Mouse (Mus musculus): ENCODE data around the gene Ank3. TPM values are rescaled to one million over a fixed set of nuclear protein-coding genes. Genes with fewer than 3 reads are reported as not detected.

Ank3 gene
- polyA plus RNA-seq, 1 experiment from 2014 or later = 76.6 TPM

DNA sequence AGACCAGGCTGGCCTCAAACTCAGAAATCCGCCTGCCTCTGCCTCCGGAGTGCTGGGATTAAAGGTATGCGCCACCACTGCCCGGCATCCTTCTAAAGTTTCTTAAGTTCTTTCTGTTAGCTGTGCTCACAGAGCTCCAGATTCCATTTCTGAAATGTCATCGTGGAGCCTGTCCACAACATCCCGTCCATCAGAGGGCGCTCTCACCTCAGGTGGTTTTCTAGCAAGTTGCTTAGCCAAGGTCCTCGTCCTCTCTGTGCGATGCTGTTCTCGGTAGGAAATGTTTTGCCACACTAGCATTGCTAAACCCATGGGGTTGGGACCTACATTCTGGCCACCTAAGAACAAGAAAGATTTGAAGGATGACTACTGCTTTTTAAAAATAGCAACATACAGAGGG lies 623.1 kb downstream of the Ank3 start:
- Histone ChIP-seq H3K27ac (replicated peaks) (no peak overlapping the region), H3K4me1 (replicated peaks) (no peaks in the 10 kb centered on the region), H3K9me3 (no peaks in the 10 kb centered on the region), H3K36me3 (peaks cover 43% of the 10 kb centered on the region), H3K27me3 (no peaks in the 10 kb centered on the region), H3K4me3 (no peak overlapping the region), H3K9ac (no peak overlapping the region), H3K4me2 (no peak overlapping the region)
- no peak for ATAC-seq (ENCODE audit: low FRiP score, low read depth)
- WGBS = 90% methylated on average over 10 of the region's 10 CpGs

DNA sequence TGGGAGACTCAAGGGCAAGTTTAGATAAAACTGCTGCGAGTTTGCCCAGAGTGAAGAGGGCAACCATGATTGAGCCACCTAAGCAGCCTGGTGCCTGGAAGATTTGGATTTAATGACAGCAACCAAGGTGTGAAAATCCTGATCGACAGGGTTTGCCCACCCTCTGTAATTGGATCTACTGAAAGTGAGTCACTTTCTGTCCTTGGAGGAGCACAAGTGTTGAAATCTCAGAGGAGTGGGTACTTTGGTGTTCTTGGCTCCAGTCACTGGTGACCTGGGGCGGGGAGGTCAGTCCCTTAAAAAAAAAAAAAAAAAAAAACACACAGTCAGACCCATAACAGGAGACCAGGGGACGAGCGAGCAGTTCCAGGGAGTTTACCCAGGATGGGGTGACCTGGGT lies 624.0 kb downstream of the Ank3 start:
- 80% methylated on average over 5 of the region's 5 CpGs for WGBS
- Histone ChIP-seq H3K4me1 (replicated peaks) (no peaks in the 10 kb centered on the region), H3K36me3 (peaks cover 42% of the 10 kb centered on the region), H3K4me3 (no peak overlapping the region), H3K4me2 (no peak overlapping the region), H3K27ac (replicated peaks) (no peak overlapping the region), H3K27me3 (no peaks in the 10 kb centered on the region), H3K9me3 (no peaks in the 10 kb centered on the region), H3K9ac (no peak overlapping the region)
- no peak for ATAC-seq (ENCODE audit: low FRiP score, low read depth)

GRCm38 (mm10) chr10:70023861-70024260 lies 625.3 kb downstream of the Ank3 start:
- Histone ChIP-seq H3K27ac (replicated peaks) (no peak overlapping the region), H3K27me3 (no peaks in the 10 kb centered on the region), H3K4me3 (no peak overlapping the region), H3K9ac (no peak overlapping the region), H3K4me1 (replicated peaks) (no peaks in the 10 kb centered on the region), H3K4me2 (no peak overlapping the region), H3K9me3 (no peaks in the 10 kb centered on the region), H3K36me3 (peaks cover 31% of the 10 kb centered on the region)
- WGBS = 89% methylated on average over 11 of the region's 11 CpGs
- no peak for ATAC-seq (ENCODE audit: low FRiP score, low read depth)

DNA sequence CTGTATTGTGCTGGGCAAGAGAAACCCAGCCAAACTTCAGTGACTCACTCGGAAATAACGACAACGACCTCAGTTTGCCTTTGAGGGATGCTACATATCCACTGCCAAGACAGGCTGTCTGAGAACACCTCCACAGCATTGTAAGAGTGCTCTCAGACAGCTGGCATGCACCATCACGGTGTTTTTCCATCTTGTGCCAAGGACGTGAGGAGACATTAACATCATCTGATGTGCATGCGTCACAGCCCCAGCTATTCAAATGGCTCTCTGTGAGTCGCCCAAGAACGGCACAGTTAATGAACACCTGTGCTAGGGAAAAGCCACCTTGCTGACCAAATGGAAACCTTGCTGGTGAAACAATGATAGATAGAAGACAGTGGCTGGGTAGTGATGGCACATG lies 633.4 kb downstream of the Ank3 start:
- no peak overlapping the region for H3K4me2 ChIP-seq
- no peak overlapping the region for H3K9ac ChIP-seq
- peak; percentile 34; the same call in 1 of the 2 replicates for ATAC-seq (ENCODE audit: low FRiP score, low read depth)
- no peak overlapping the region for H3K4me3 ChIP-seq
- no peaks in the 10 kb centered on the region for H3K9me3 ChIP-seq
- H3K27ac ChIP-seq (replicated peaks) = no peak overlapping the region
- no peaks in the 10 kb centered on the region for H3K36me3 ChIP-seq
- no peaks in the 10 kb centered on the region for H3K4me1 ChIP-seq (replicated peaks)
- WGBS = 86% methylated on average over 8 of the region's 8 CpGs
- H3K27me3 ChIP-seq = no peaks in the 10 kb centered on the region

GRCm38 (mm10) chr10:70032982-70033381 lies 634.4 kb downstream of the Ank3 start:
- H3K27ac ChIP-seq (replicated peaks) = no peak overlapping the region
- no peak for ATAC-seq (ENCODE audit: low FRiP score, low read depth)
- H3K4me1 ChIP-seq (replicated peaks) = no peaks in the 10 kb centered on the region
- WGBS = 91% methylated on average over 9 of the region's 9 CpGs
- H3K27me3 ChIP-seq = no peaks in the 10 kb centered on the region
- no peak overlapping the region for H3K9ac ChIP-seq
- H3K36me3 ChIP-seq = no peaks in the 10 kb centered on the region
- no peaks in the 10 kb centered on the region for H3K9me3 ChIP-seq
- H3K4me3 ChIP-seq = no peak overlapping the region
- H3K4me2 ChIP-seq = no peak overlapping the region

GRCm38 (mm10) chr10:70033856-70034255 lies 635.3 kb downstream of the Ank3 start:
- Histone ChIP-seq H3K27me3 (no peaks in the 10 kb centered on the region), H3K27ac (replicated peaks) (no peak overlapping the region), H3K4me1 (replicated peaks) (no peaks in the 10 kb centered on the region), H3K4me3 (no peak overlapping the region), H3K4me2 (no peak overlapping the region), H3K9ac (no peak overlapping the region), H3K9me3 (no peaks in the 10 kb centered on the region), H3K36me3 (no peaks in the 10 kb centered on the region)
- 76% methylated on average over 3 of the region's 3 CpGs for WGBS
- ATAC-seq (ENCODE audit: low FRiP score, low read depth) = no peak

DNA sequence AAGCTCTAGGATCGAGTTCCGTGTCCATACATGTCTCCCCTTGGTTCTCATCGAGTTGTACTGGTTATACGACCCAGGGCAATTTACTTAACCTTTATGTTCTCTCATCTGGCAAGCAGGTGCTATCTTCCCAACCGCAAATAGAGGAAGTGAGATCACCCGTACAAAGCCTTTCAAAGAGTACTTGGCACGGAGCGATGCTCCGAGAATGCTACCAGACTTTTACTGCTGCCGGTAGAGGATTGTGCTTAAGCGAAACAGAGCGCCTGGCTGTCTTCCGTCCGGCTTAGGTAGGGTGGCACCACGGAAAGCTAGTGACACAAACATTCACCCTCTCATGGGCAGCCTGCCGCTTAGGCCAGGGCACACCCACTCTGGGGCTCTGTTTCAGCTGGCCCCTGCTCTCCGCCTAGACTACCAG lies 641.3 kb downstream of the Ank3 start:
- no peak overlapping the region for H3K4me3 ChIP-seq
- H3K27me3 ChIP-seq = no peaks in the 10 kb centered on the region
- H3K27ac ChIP-seq (replicated peaks) = no peak overlapping the region
- H3K9me3 ChIP-seq = no peaks in the 10 kb centered on the region
- H3K9ac ChIP-seq = no peak overlapping the region
- H3K4me2 ChIP-seq = no peak overlapping the region
- H3K4me1 ChIP-seq (replicated peaks) = no peaks in the 10 kb centered on the region
- WGBS = 87% methylated on average over 17 of the region's 17 CpGs
- H3K36me3 ChIP-seq = no peaks in the 10 kb centered on the region
- ATAC-seq (ENCODE audit: low FRiP score, low read depth) = no peak

GRCm38 (mm10) chr10:70041562-70041961 lies 643.0 kb downstream of the Ank3 start:
- ATAC-seq (ENCODE audit: low FRiP score, low read depth) = no peak
- H3K4me2 ChIP-seq = no peak overlapping the region
- H3K4me3 ChIP-seq = no peak overlapping the region
- H3K4me1 ChIP-seq (replicated peaks) = no peaks in the 10 kb centered on the region
- H3K9me3 ChIP-seq = no peaks in the 10 kb centered on the region
- H3K36me3 ChIP-seq = no peaks in the 10 kb centered on the region
- H3K27me3 ChIP-seq = no peaks in the 10 kb centered on the region
- H3K27ac ChIP-seq (replicated peaks) = no peak overlapping the region
- no peak overlapping the region for H3K9ac ChIP-seq

GRCm38 (mm10) chr10:70045722-70046121 lies 647.1 kb downstream of the Ank3 start:
- no peak for ATAC-seq (ENCODE audit: low FRiP score, low read depth)
- Histone ChIP-seq H3K27ac (replicated peaks) (no peak overlapping the region), H3K4me1 (replicated peaks) (no peaks in the 10 kb centered on the region), H3K4me3 (no peak overlapping the region), H3K27me3 (no peaks in the 10 kb centered on the region), H3K4me2 (no peak overlapping the region), H3K9ac (no peak overlapping the region), H3K9me3 (no peaks in the 10 kb centered on the region), H3K36me3 (no peaks in the 10 kb centered on the region)
- WGBS = 83% methylated on average over 2 of the region's 2 CpGs

GRCm38 (mm10) chr10:70049771-70050170 lies 651.2 kb downstream of the Ank3 start:
- H3K4me1 ChIP-seq (replicated peaks) = no peaks in the 10 kb centered on the region
- H3K4me3 ChIP-seq = no peak overlapping the region
- no peaks in the 10 kb centered on the region for H3K36me3 ChIP-seq
- no peak overlapping the region for H3K4me2 ChIP-seq
- no peak for ATAC-seq (ENCODE audit: low FRiP score, low read depth)
- H3K9me3 ChIP-seq = no peaks in the 10 kb centered on the region
- 87% methylated on average over 7 of the region's 7 CpGs for WGBS
- H3K27ac ChIP-seq (replicated peaks) = no peak overlapping the region
- no peak overlapping the region for H3K9ac ChIP-seq
- no peaks in the 10 kb centered on the region for H3K27me3 ChIP-seq

GRCm38 (mm10) chr10:70055291-70055690 lies 656.7 kb downstream of the Ank3 start:
- no peaks in the 10 kb centered on the region for H3K27me3 ChIP-seq
- no peak overlapping the region for H3K9ac ChIP-seq
- H3K27ac ChIP-seq (replicated peaks) = no peak overlapping the region
- no peaks in the 10 kb centered on the region for H3K9me3 ChIP-seq
- no peaks in the 10 kb centered on the region for H3K36me3 ChIP-seq
- ATAC-seq (ENCODE audit: low FRiP score, low read depth) = no peak
- 93% methylated on average over 2 of the region's 2 CpGs for WGBS
- no peak overlapping the region for H3K4me3 ChIP-seq
- 0 out of 2 replicates have a peak, but pooled peaks cover under 1% of the 10 kb centered on the region for H3K4me1 ChIP-seq (replicated peaks)
- no peak overlapping the region for H3K4me2 ChIP-seq

DNA sequence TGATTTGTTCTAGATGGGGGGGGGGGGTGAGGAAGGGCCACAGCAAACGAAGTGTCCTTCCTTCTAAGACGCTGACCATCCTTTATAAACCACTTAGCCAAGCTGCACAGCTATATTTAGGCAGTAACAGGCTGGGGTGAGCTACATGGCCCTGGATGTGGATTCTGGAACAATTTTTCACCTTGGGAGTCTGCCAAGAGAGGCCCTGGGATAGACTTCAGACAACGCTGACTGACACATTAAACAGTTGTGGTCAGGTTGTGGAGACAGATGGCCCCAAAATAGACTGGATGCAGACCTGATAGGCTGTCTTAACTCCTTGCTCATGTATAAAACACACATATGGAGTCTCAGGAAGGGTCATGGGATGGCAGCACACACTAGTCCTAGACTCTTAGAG lies 658.5 kb downstream of the Ank3 start:
- no peaks in the 10 kb centered on the region for H3K36me3 ChIP-seq
- H3K4me1 ChIP-seq (replicated peaks) = peaks cover 7% of the 10 kb centered on the region
- H3K27ac ChIP-seq (replicated peaks) = no peak overlapping the region
- no peak for ATAC-seq (ENCODE audit: low FRiP score, low read depth)
- H3K4me2 ChIP-seq = no peak overlapping the region
- H3K4me3 ChIP-seq = no peak overlapping the region
- H3K27me3 ChIP-seq = no peaks in the 10 kb centered on the region
- 73% methylated on average over 3 of the region's 3 CpGs for WGBS
- H3K9ac ChIP-seq = no peak overlapping the region
- no peaks in the 10 kb centered on the region for H3K9me3 ChIP-seq

- ATAC-seq (ENCODE audit: low FRiP score, low read depth) = peak; percentile 45; the same call in 1 of the 2 replicates
- H3K27ac ChIP-seq (replicated peaks) = no peak overlapping the region
These were observed 661.6 kb downstream of the Ank3 start for GRCm38 (mm10) chr10:70060021-70060688.

More at GRCm38 (mm10) chr10:70060021-70060688, 661.6 kb downstream of the Ank3 start:
- Histone ChIP-seq H3K4me2 (peak overlapping the region; percentile 13), H3K4me1 (replicated peaks) (peaks cover 7% of the 10 kb centered on the region), H3K9ac (no peak overlapping the region), H3K36me3 (no peaks in the 10 kb centered on the region), H3K9me3 (no peaks in the 10 kb centered on the region), H3K4me3 (no peak overlapping the region), H3K27me3 (no peaks in the 10 kb centered on the region)
- WGBS = 60% methylated on average over 19 of the region's 19 CpGs
